Mouse (Mus musculus): ENCODE data around the gene Fkbp2.

DNA sequence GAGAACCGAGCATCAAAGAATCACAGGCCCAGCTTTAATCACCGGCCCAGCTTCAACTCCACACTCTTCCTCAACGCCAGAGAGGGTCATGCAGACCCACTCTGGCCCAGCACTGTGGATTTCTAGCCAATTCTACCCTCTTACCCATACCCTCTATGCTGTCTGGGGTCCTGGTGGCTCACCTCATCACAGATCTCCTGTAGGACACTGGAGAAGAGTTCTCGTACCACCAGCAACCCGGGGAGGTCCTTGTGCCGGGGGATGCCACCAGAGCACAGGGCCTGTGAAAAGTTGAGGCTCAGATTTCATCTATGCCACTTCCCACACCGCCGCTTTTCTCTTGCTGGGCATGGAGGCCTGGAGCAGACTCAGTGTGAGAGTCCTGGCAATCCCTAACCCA lies 14.2 kb upstream of the Fkbp2 start:
- TF ChIP-seq CTCF (IDR thresholded peaks at IDR 0.05; ENCODE audit: low read depth) (no peak), EP300 (IDR thresholded peaks at IDR 0.05; ENCODE audit: low read depth) (no peak)

Data from heart, postnatal 0 days (tissue).